Mouse (Mus musculus) MEL (cell line): Measurements from ENCODE around the gene Tmod1. TPM values are rescaled to one million over a fixed set of nuclear protein-coding genes. Genes with fewer than 3 reads are reported as not detected.

Source experiments
- DNase-seq: peaks from one replicate; pipeline ENCODE4 v3.0.0; 2011; ENCODE audit warnings: low read depth, low spot score
- H3K27ac ChIP-seq: 2 replicates; pipeline ENCODE4 v1.5.1; 2012; ENCODE audit warnings: low read depth, mild to moderate bottlenecking, control low read depth, low read length, moderate library complexity; ENCODE audit not compliant: control insufficient read depth
- H3K27me3 ChIP-seq, 2 experiments: fragments of 150-350 bp in 1 of 2; sonication (generic) in 1 of 2; 2 replicates each; pipeline ENCODE4 v1.6.1; 2012; ENCODE audit warnings: low read length in 2 of 2, mild to moderate bottlenecking in 2 of 2, improper control_type of control experiment in 1 of 2, moderate library complexity in 1 of 2; ENCODE audit not compliant: insufficient read depth in 2 of 2, control insufficient read depth in 1 of 2
- H3K36me3 ChIP-seq, 2 experiments: 2 replicates each; pipeline ENCODE4 v1.6.1; 2012 to 2014; ENCODE audit warnings: low read length in 2 of 2, improper control_type of control experiment in 1 of 2, inconsistent platforms in 1 of 2, mild to moderate bottlenecking in 1 of 2; ENCODE audit not compliant: insufficient read depth in 2 of 2, control insufficient read depth in 1 of 2
- H3K4me1 ChIP-seq, 2 experiments: fragments of 150-350 bp in 1 of 2; sonication (generic) in 1 of 2; 2 replicates each; pipeline ENCODE4 v1.6.1; 2012; ENCODE audit warnings: low read length in 2 of 2, improper control_type of control experiment in 1 of 2, mild to moderate bottlenecking in 1 of 2; ENCODE audit not compliant: insufficient read depth in 2 of 2, control insufficient read depth in 1 of 2
- H3K4me3 ChIP-seq, 2 experiments: fragments of 150-350 bp in 1 of 2; sonication (generic) in 1 of 2; 2 replicates each; pipeline ENCODE4 v1.5.1; 2012; ENCODE audit warnings: low read depth in 2 of 2, low read length in 2 of 2, mild to moderate bottlenecking in 2 of 2, moderate library complexity in 2 of 2, control low read depth in 1 of 2, improper control_type of control experiment in 1 of 2; ENCODE audit not compliant: control insufficient read depth in 1 of 2, insufficient read depth in 1 of 2
- H3K79me2 ChIP-seq: 2 replicates; pipeline ENCODE4 v1.6.1; 2012; ENCODE audit warnings: mild to moderate bottlenecking, low read length, moderate library complexity; ENCODE audit not compliant: control insufficient read depth, poor library complexity, insufficient read depth
- H3K9ac ChIP-seq: 2 replicates; pipeline ENCODE4 v1.6.1; 2012; ENCODE audit warnings: low read depth, mild to moderate bottlenecking, control low read depth, low read length, moderate library complexity; ENCODE audit not compliant: control insufficient read depth, poor library complexity, severe bottlenecking
- H3K9me3 ChIP-seq: fragments of 150-350 bp; sonication (generic); replicated peaks from 2 replicates; pipeline ENCODE4 v1.6.1; 2012; ENCODE audit warnings: mild to moderate bottlenecking, low read length, improper control_type of control experiment, moderate library complexity; ENCODE audit not compliant: insufficient read depth
- CHD1 ChIP-seq: IDR thresholded peaks from 2 replicates; pipeline ENCODE4 v1.6.1; 2012; ENCODE audit warnings: low read depth, mild to moderate bottlenecking, inconsistent platforms, low read length, improper control_type of control experiment
- CTCF ChIP-seq, 3 experiments: IDR thresholded peaks in 2 of 3; conservative IDR thresholded peaks in 1 of 3; 2 replicates each; pipeline ENCODE4 v1.5.1; 2011 to 2012; ENCODE audit warnings: low read length in 3 of 3, low read depth in 2 of 3, mild to moderate bottlenecking in 2 of 3, improper control_type of control experiment in 1 of 3, inconsistent platforms in 1 of 3, mixed read lengths in 1 of 3, moderate library complexity in 1 of 3; ENCODE audit not compliant: control insufficient read depth in 1 of 3, insufficient read depth in 1 of 3, poor library complexity in 1 of 3, severe bottlenecking in 1 of 3
- E2F4 ChIP-seq: IDR thresholded peaks from 2 replicates; pipeline ENCODE4 v1.6.1; 2011; ENCODE audit warnings: low read depth, low read length, improper control_type of control experiment, borderline replicate concordance
- ELF1 ChIP-seq: IDR thresholded peaks from 2 replicates; pipeline ENCODE4 v1.6.1; 2014; ENCODE audit warnings: low read depth, mild to moderate bottlenecking, inconsistent platforms, low read length, improper control_type of control experiment, moderate library complexity
- EP300 ChIP-seq, 2 experiments: IDR thresholded peaks; 2 replicates each; pipeline ENCODE4 v1.6.1; 2011; ENCODE audit warnings: improper control_type of control experiment in 2 of 2, low read length in 2 of 2, low read depth in 1 of 2, mild to moderate bottlenecking in 1 of 2
- ETS1 ChIP-seq: IDR thresholded peaks from 2 replicates; pipeline ENCODE4 v1.6.1; 2012; ENCODE audit warnings: low read depth, mild to moderate bottlenecking, inconsistent platforms, low read length, improper control_type of control experiment, moderate library complexity
- GATA1 ChIP-seq: IDR thresholded peaks from 2 replicates; pipeline ENCODE4 v1.6.1; 2011; ENCODE audit warnings: low read depth, low read length, improper control_type of control experiment
- HCFC1 ChIP-seq: IDR thresholded peaks from 2 replicates; pipeline ENCODE4 v1.6.1; 2012; ENCODE audit warnings: low read depth, mild to moderate bottlenecking, inconsistent platforms, low read length, improper control_type of control experiment, moderate library complexity
- JUND ChIP-seq: IDR thresholded peaks from 2 replicates; pipeline ENCODE4 v1.6.1; 2011; ENCODE audit warnings: low read depth, mild to moderate bottlenecking, improper control_type of control experiment, low read length
- KAT2A ChIP-seq: conservative IDR thresholded peaks from 2 replicates; pipeline ENCODE4 v1.6.1; 2012; ENCODE audit warnings: low read depth, low read length, improper control_type of control experiment, inconsistent platforms
- MAFK ChIP-seq: IDR thresholded peaks from 2 replicates; pipeline ENCODE4 v1.6.1; 2011; ENCODE audit warnings: low read depth, mild to moderate bottlenecking, low read length, improper control_type of control experiment, borderline replicate concordance
- MAX ChIP-seq: IDR thresholded peaks from 2 replicates; pipeline ENCODE4 v1.6.1; 2011; ENCODE audit warnings: low read length, improper control_type of control experiment
- MEF2A ChIP-seq: IDR thresholded peaks from 2 replicates; pipeline ENCODE4 v1.6.1; 2014; ENCODE audit warnings: low read depth, mild to moderate bottlenecking, inconsistent platforms, low read length, improper control_type of control experiment; ENCODE audit not compliant: poor library complexity, insufficient replicate concordance, severe bottlenecking; ENCODE audit errors: extremely low read depth
- MXI1 ChIP-seq: IDR thresholded peaks from 2 replicates; pipeline ENCODE4 v1.6.1; 2011; ENCODE audit warnings: mild to moderate bottlenecking, low read depth, low read length, improper control_type of control experiment
- MYB ChIP-seq: IDR thresholded peaks from 2 replicates; pipeline ENCODE4 v1.6.1; 2011; ENCODE audit warnings: mild to moderate bottlenecking, low read depth, low read length, improper control_type of control experiment
- MYC ChIP-seq: IDR thresholded peaks from 2 replicates; pipeline ENCODE4 v1.6.1; 2011; ENCODE audit warnings: low read depth, mild to moderate bottlenecking, low read length, improper control_type of control experiment, moderate library complexity
- NRF1 ChIP-seq: IDR thresholded peaks from 2 replicates; pipeline ENCODE4 v1.6.1; 2014; ENCODE audit warnings: low read depth, mild to moderate bottlenecking, inconsistent platforms, low read length, improper control_type of control experiment, moderate library complexity; ENCODE audit not compliant: poor library complexity, insufficient read depth, severe bottlenecking
- POLR2A ChIP-seq, 2 experiments: IDR thresholded peaks; 2 replicates each; pipeline ENCODE4 v1.6.1; 2011 to 2012; ENCODE audit warnings: low read length in 2 of 2, mild to moderate bottlenecking in 2 of 2, control low read depth in 1 of 2, improper control_type of control experiment in 1 of 2, low read depth in 1 of 2, moderate library complexity in 1 of 2; ENCODE audit not compliant: control insufficient read depth in 1 of 2, insufficient read depth in 1 of 2, poor library complexity in 1 of 2
- RCOR1 ChIP-seq: IDR thresholded peaks from 2 replicates; pipeline ENCODE4 v1.6.1; 2012; ENCODE audit warnings: low read depth, mild to moderate bottlenecking, inconsistent platforms, low read length, improper control_type of control experiment
- SIN3A ChIP-seq: IDR thresholded peaks from 2 replicates; pipeline ENCODE4 v1.6.1; 2012; ENCODE audit warnings: low read length, improper control_type of control experiment, inconsistent platforms
- SMC3 ChIP-seq: IDR thresholded peaks from 2 replicates; pipeline ENCODE4 v1.6.1; 2011; ENCODE audit warnings: low read depth, low read length, improper control_type of control experiment
- TAL1 ChIP-seq: IDR thresholded peaks from 2 replicates; pipeline ENCODE4 v1.6.1; 2012; ENCODE audit warnings: mild to moderate bottlenecking, inconsistent platforms, low read length, moderate library complexity, mixed read lengths
- TBP ChIP-seq: IDR thresholded peaks from 2 replicates; pipeline ENCODE4 v1.8.0; 2011; ENCODE audit warnings: low read depth, low read length, improper control_type of control experiment
- TCF12 ChIP-seq: IDR thresholded peaks from 2 replicates; pipeline ENCODE4 v1.6.1; 2014; ENCODE audit warnings: low read depth, mild to moderate bottlenecking, inconsistent platforms, low read length, improper control_type of control experiment, moderate library complexity
- UBTF ChIP-seq: IDR thresholded peaks from 2 replicates; pipeline ENCODE4 v1.6.1; 2012; ENCODE audit warnings: low read depth, mild to moderate bottlenecking, inconsistent platforms, low read length, improper control_type of control experiment, moderate library complexity, borderline replicate concordance; ENCODE audit not compliant: insufficient read depth
- USF1 ChIP-seq: IDR thresholded peaks from 2 replicates; pipeline ENCODE4 v1.6.1; 2014; ENCODE audit warnings: low read depth, mild to moderate bottlenecking, inconsistent platforms, low read length, improper control_type of control experiment, moderate library complexity
- ZC3H11A ChIP-seq: IDR thresholded peaks from 2 replicates; pipeline ENCODE4 v1.6.1; 2012; ENCODE audit warnings: low read depth, mild to moderate bottlenecking, inconsistent platforms, low read length, improper control_type of control experiment
- ZKSCAN1 ChIP-seq: IDR thresholded peaks from 2 replicates; pipeline ENCODE4 v1.6.1; 2012; ENCODE audit warnings: low read depth, mild to moderate bottlenecking, inconsistent platforms, low read length, improper control_type of control experiment, moderate library complexity
- ZMIZ1 ChIP-seq: IDR thresholded peaks from 2 replicates; pipeline ENCODE4 v1.6.1; 2012; ENCODE audit warnings: low read depth, mild to moderate bottlenecking, inconsistent platforms, low read length, improper control_type of control experiment, moderate library complexity
- polyA plus RNA-seq, 2 experiments: library from polyadenylated mRNA; stranded (reverse) in 1 of 2; unstranded in 1 of 2; fragments of >175 nt in 1 of 2; fragments of >200 nt in 1 of 2; gene quantifications; 2 replicates each; pipeline versions ENCODE4 v1.2.1 to v1.2.4; 2012; ENCODE audit warnings: low replicate concordance in 2 of 2, low read depth in 1 of 2; ENCODE audit not compliant: insufficient read length in 2 of 2, insufficient read depth in 1 of 2, missing spikeins in 1 of 2
- total RNA-seq: library from RNA; depleted of rRNA; stranded (reverse); fragments of 300-350 nt; gene quantifications from 2 replicates; pipeline ENCODE4 v1.2.3, GENCODE M21; 2012

Gene Tmod1
- total and polyA plus RNA-seq, 3 experiments = 2.3 to 8.1 TPM; not detected in 1

- TF ChIP-seq POLR2A (IDR thresholded peaks at IDR 0.05; ENCODE audit: control insufficient read depth in 1 of 2, insufficient read depth in 1 of 2, low read depth in 1 of 2, low read length in 2 of 2, poor library complexity in 1 of 2) (no peak), MYC (no peak), NRF1 (no peak), MYB (no peak), RCOR1 (no peak), ELF1 (no peak), GATA1 (no peak), JUND (no peak), TCF12 (no peak), ZKSCAN1 (no peak), ZMIZ1 (no peak), TBP (no peak), CHD1 (no peak), E2F4 (no peak), MAFK (no peak), MEF2A (no peak), HCFC1 (no peak), USF1 (no peak), SIN3A (no peak)
- TF ChIP-seq, all 39 proteins: peak for 0
- Histone ChIP-seq H3K9me3 (no peaks in the 10 kb centered on the region), H3K36me3 (no peaks in the 10 kb centered on the region), H3K4me3 (no peak overlapping the region), H3K79me2 (no peaks in the 10 kb centered on the region), H3K9ac (no peak overlapping the region), H3K27me3 (no peaks in the 10 kb centered on the region), H3K4me1 (peaks cover 0 to 7% of the 10 kb centered on the region in 2 experiments; a peak in 2 of 4 replicates), H3K27ac (no peak overlapping the region)
- no peak for DNase-seq
These were observed 63.5 kb downstream of the Tmod1 start for GRCm38 (mm10) chr4:46102078-46102769.

- no peak overlapping the region for H3K9ac ChIP-seq
- no peaks in the 10 kb centered on the region for H3K4me1 ChIP-seq
- no peaks in the 10 kb centered on the region for H3K9me3 ChIP-seq
- H3K27me3 ChIP-seq = no peaks in the 10 kb centered on the region
- peaks cover 0 to 1% of the 10 kb centered on the region in 2 experiments; a peak in 1 of 4 replicates for H3K36me3 ChIP-seq
- no peak overlapping the region for H3K27ac ChIP-seq
- no peak for DNase-seq
- no peak overlapping the region for H3K4me3 ChIP-seq
- TF ChIP-seq ETS1 (no peak), MXI1 (no peak), MYC (no peak), MAFK (no peak), TBP (no peak), KAT2A (no peak), MYB (no peak), ZC3H11A (no peak), RCOR1 (no peak), ZKSCAN1 (no peak), MAX (no peak), TAL1 (no peak), ZMIZ1 (no peak), POLR2A (IDR thresholded peaks at IDR 0.05; ENCODE audit: control insufficient read depth in 1 of 2, insufficient read depth in 1 of 2, low read depth in 1 of 2, low read length in 2 of 2, poor library complexity in 1 of 2) (no peak), EP300 (IDR thresholded peaks at IDR 0.05; ENCODE audit: low read depth in 1 of 2, low read length in 2 of 2) (no peak), CTCF (IDR thresholded peaks at IDR 0.05 in 2 of 3, conservative IDR thresholded peaks at IDR 0.05 in 1 of 3; ENCODE audit: control insufficient read depth in 1 of 3, insufficient read depth in 1 of 3, low read depth in 2 of 3, low read length in 3 of 3, poor library complexity in 1 of 3, severe bottlenecking in 1 of 3) (no peak), MEF2A (no peak), UBTF (no peak), SMC3 (no peak)
- TF ChIP-seq, all 39 proteins: peak for 0
- H3K79me2 ChIP-seq = no peaks in the 10 kb centered on the region
These were observed 71.3 kb downstream of the Tmod1 start for GRCm38 (mm10) chr4:46110084-46110483.
